Mouse (Mus musculus): ENCODE results near the gene Prrxl1. TPM values are rescaled to one million over a fixed set of nuclear protein-coding genes. Genes with fewer than 3 reads are reported as not detected.

The Prrxl1 gene
- polyA plus RNA-seq, 1 experiment from 2014 or later = 0.26 TPM

DNA sequence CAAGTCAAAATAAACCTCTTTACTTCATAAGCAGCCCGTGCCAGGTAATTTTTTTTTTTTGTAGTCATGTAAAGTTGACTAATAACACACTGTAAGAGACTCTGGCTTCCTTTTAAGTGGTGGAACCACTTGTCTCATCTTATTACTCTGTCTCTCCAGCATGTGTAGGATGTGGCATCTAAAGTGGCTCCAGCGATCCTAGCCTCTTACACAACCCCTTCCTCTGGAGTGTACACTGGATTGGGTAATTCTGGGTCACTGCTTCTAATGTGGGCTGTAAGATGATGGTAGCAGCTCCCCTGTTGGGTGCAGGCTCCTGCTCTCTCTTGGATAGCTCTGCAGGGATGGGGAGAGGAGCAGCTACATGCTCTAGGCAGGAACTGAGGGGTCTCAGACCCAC, 39.3 kb downstream of the Prrxl1 start:
- 75% methylated on average over 2 of the region's 2 CpGs for WGBS
- TF ChIP-seq CTCF (IDR thresholded peaks at IDR 0.05; ENCODE audit: low read depth) = no peak
- no peaks in the 10 kb centered on the region for H3K27me3 ChIP-seq (replicated peaks; ENCODE audit: control insufficient read depth, insufficient read depth, low read length)

DNA sequence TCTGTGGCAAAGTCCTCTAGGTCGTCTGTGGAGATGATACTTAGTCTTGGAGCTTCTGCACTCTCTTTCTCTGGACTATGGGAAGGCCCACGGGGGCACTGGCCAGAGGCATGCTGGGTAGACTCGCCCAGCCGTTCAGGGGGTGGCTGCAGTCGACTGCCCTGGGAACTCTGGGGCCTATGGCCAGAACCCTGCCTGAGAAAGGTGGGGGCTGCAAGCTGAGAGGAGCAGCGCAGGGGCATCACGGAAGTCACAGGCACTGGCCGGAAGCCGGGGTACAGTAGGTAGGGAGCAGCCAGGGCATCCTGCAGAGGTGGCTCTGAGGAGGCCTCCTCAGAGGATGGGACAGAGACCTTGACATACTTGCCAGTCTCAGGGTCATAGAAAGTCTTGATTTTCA, 60.6 kb downstream of the Prrxl1 start:
- WGBS = 79% methylated on average over 9 of the region's 9 CpGs

More for the DNA sequence above, 39.3 kb downstream of the Prrxl1 start:
- no peak overlapping the region for H3K9ac ChIP-seq (ENCODE audit: low read depth, low read length)
- H3K36me3 ChIP-seq (ENCODE audit: control insufficient read depth, insufficient read depth) = no peaks in the 10 kb centered on the region
- no peak overlapping the region for H3K4me3 ChIP-seq (ENCODE audit: low read depth, low read length)
- H3K27ac ChIP-seq (ENCODE audit: low read depth, low read length) = no peak overlapping the region
- ATAC-seq = no peak
- no peaks in the 10 kb centered on the region for H3K9me3 ChIP-seq (ENCODE audit: control insufficient read depth)
- no peaks in the 10 kb centered on the region for H3K4me1 ChIP-seq (replicated peaks; ENCODE audit: control insufficient read depth, insufficient read depth, low read length)
- H3K4me2 ChIP-seq (replicated peaks; ENCODE audit: low read depth) = no peak overlapping the region

DNA sequence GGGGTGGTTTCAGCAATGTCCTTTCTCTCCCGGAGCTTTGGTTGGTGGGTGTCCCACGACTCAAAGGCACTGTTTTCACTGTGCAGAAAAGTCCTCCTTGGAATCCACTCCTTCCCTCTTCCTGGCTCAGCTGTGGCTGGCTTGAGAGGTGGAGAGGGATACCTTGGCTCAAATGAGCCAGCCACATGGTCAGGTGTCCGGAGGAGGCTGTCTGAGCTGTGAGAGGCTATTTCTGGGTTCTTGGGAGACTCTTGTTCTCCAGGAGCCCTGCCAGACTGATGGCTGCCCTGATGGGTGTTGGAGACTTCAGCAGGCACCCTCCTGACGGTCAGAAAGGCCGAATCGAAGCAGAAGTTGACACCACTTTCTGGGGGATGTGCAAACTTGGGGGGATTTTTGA, 63.9 kb downstream of the Prrxl1 start:
- H3K36me3 ChIP-seq (ENCODE audit: control insufficient read depth, insufficient read depth) = no peaks in the 10 kb centered on the region
- H3K9ac ChIP-seq (ENCODE audit: low read depth, low read length) = no peak overlapping the region
- no peaks in the 10 kb centered on the region for H3K9me3 ChIP-seq (ENCODE audit: control insufficient read depth)
- no peak overlapping the region for H3K4me2 ChIP-seq (replicated peaks; ENCODE audit: low read depth)
- H3K27me3 ChIP-seq (replicated peaks; ENCODE audit: control insufficient read depth, insufficient read depth, low read length) = no peaks in the 10 kb centered on the region
- no peaks in the 10 kb centered on the region for H3K4me1 ChIP-seq (replicated peaks; ENCODE audit: control insufficient read depth, insufficient read depth, low read length)
- H3K4me3 ChIP-seq (ENCODE audit: low read depth, low read length) = no peak overlapping the region
- WGBS = 82% methylated on average over 6 of the region's 6 CpGs
- ATAC-seq = no peak
- no peak overlapping the region for H3K27ac ChIP-seq (ENCODE audit: low read depth, low read length)
- no peak for TF ChIP-seq CTCF (IDR thresholded peaks at IDR 0.05; ENCODE audit: low read depth)

More for the DNA sequence above, 60.6 kb downstream of the Prrxl1 start:
- H3K27me3 ChIP-seq (replicated peaks; ENCODE audit: control insufficient read depth, insufficient read depth, low read length) = no peaks in the 10 kb centered on the region
- H3K4me1 ChIP-seq (replicated peaks; ENCODE audit: control insufficient read depth, insufficient read depth, low read length) = no peaks in the 10 kb centered on the region
- no peak overlapping the region for H3K4me2 ChIP-seq (replicated peaks; ENCODE audit: low read depth)
- no peaks in the 10 kb centered on the region for H3K36me3 ChIP-seq (ENCODE audit: control insufficient read depth, insufficient read depth)
- H3K9me3 ChIP-seq (ENCODE audit: control insufficient read depth) = no peaks in the 10 kb centered on the region
- H3K9ac ChIP-seq (ENCODE audit: low read depth, low read length) = no peak overlapping the region
- TF ChIP-seq CTCF (IDR thresholded peaks at IDR 0.05; ENCODE audit: low read depth) = no peak
- H3K27ac ChIP-seq (ENCODE audit: low read depth, low read length) = no peak overlapping the region
- no peak for ATAC-seq
- no peak overlapping the region for H3K4me3 ChIP-seq (ENCODE audit: low read depth, low read length)

DNA sequence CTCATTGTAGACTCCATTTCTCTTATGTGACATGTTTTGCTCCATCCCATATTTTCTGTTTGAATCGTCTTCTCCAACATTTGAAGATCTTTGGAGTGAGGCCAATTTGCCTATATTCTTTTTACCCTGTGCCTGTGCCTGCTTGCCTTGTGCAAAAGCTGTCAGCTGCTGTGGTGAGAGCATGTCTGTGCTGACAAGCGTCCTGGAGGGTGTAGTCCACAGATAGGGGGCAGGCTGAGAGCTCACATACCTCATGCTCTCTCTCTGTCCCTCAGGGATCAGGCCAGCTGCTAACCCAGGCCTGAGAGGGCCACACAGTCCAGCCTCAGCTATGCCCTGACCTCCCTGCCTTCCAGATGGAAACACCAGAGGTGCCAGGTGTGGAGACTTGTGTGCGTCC, 74.0 kb downstream of the Prrxl1 start:
- no peaks in the 10 kb centered on the region for H3K9me3 ChIP-seq (ENCODE audit: control insufficient read depth)
- no peak overlapping the region for H3K4me2 ChIP-seq (replicated peaks; ENCODE audit: low read depth)
- H3K4me1 ChIP-seq (replicated peaks; ENCODE audit: control insufficient read depth, insufficient read depth, low read length) = no peaks in the 10 kb centered on the region
- no peak overlapping the region for H3K9ac ChIP-seq (ENCODE audit: low read depth, low read length)
- no peaks in the 10 kb centered on the region for H3K36me3 ChIP-seq (ENCODE audit: control insufficient read depth, insufficient read depth)
- 56% methylated on average over 3 of the region's 3 CpGs for WGBS
- H3K27me3 ChIP-seq (replicated peaks; ENCODE audit: control insufficient read depth, insufficient read depth, low read length) = no peaks in the 10 kb centered on the region
- ATAC-seq = no peak
- H3K4me3 ChIP-seq (ENCODE audit: low read depth, low read length) = no peak overlapping the region
- TF ChIP-seq CTCF (IDR thresholded peaks at IDR 0.05; ENCODE audit: low read depth) = no peak
- H3K27ac ChIP-seq (ENCODE audit: low read depth, low read length) = no peak overlapping the region

DNA sequence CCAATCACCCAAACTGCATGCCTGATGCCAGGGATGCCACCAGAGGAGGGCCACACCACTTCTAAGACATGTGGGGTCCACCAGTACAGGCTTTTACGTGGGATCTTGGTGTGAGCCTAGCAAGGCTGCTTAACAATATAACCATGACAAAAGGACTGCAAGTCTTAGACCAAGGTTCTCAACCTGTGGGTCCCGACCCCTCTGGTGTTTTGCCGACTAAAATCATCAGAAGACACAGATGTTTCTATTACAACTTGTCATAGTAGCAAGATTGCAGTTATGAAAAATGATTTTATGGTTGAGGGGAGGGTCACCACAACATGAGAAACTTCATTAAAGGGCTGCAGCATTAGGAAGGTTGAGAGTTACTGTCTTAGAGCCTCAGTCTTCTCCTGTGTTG, 79.4 kb downstream of the Prrxl1 start:
- TF ChIP-seq CTCF (IDR thresholded peaks at IDR 0.05; ENCODE audit: low read depth) = no peak
- ATAC-seq = no peak
- Histone ChIP-seq H3K9me3 (ENCODE audit: control insufficient read depth) (no peaks in the 10 kb centered on the region), H3K36me3 (ENCODE audit: control insufficient read depth, insufficient read depth) (no peaks in the 10 kb centered on the region), H3K27me3 (replicated peaks; ENCODE audit: control insufficient read depth, insufficient read depth, low read length) (no peaks in the 10 kb centered on the region), H3K4me2 (replicated peaks; ENCODE audit: low read depth) (no peak overlapping the region), H3K9ac (ENCODE audit: low read depth, low read length) (no peak overlapping the region), H3K4me3 (ENCODE audit: low read depth, low read length) (no peak overlapping the region), H3K27ac (ENCODE audit: low read depth, low read length) (no peak overlapping the region), H3K4me1 (replicated peaks; ENCODE audit: control insufficient read depth, insufficient read depth, low read length) (no peaks in the 10 kb centered on the region)
- 70% methylated on average over 3 of the region's 3 CpGs for WGBS

DNA sequence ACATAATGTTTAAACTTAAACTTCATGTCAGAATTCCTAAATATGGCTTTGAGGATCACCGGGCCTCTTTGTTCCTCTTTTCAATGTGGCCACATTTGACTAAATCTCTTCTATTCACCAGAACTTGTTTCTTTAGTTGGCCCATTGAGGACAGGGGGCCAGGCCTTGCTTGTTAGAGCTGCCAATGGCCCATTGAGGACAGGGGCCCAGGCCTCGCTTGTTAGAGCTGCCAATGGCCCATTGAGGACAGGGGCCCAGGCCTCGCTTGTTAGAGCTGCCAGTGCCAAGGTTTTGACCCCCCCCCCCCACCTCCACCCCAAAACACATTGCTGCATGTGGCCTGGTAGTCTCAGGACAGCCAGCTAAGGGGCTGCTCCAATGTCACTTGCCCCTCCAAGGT, 82.4 kb downstream of the Prrxl1 start:
- Histone ChIP-seq H3K36me3 (ENCODE audit: control insufficient read depth, insufficient read depth) (no peaks in the 10 kb centered on the region), H3K9ac (ENCODE audit: low read depth, low read length) (no peak overlapping the region), H3K9me3 (ENCODE audit: control insufficient read depth) (no peaks in the 10 kb centered on the region), H3K4me1 (replicated peaks; ENCODE audit: control insufficient read depth, insufficient read depth, low read length) (no peaks in the 10 kb centered on the region), H3K27ac (ENCODE audit: low read depth, low read length) (no peak overlapping the region), H3K27me3 (replicated peaks; ENCODE audit: control insufficient read depth, insufficient read depth, low read length) (no peaks in the 10 kb centered on the region), H3K4me3 (ENCODE audit: low read depth, low read length) (no peak overlapping the region), H3K4me2 (replicated peaks; ENCODE audit: low read depth) (no peak overlapping the region)
- no peak for ATAC-seq
- TF ChIP-seq CTCF (IDR thresholded peaks at IDR 0.05; ENCODE audit: low read depth) = no peak
- whole genome bisulfite sequencing = 97% methylated on average over 3 of the region's 3 CpGs

DNA sequence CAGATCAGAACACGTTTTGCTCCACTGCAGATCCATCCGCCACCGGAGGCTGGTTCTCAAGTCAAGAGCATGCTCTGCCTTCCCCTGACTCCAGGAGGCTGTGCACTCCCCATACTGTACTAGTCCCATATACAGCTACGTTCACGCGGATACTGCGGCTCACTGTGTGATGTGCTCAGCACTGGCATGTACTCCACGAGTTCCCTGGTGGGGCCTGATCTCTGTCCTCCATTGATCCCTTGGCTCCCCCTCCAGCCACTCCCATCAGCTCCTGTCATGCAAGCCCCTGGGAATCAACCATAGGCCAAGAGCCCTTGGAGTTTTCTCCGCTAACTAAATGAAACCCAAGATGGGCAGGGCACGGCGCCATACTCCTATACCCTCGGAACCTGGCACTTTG, 83.3 kb downstream of the Prrxl1 start:
- no peaks in the 10 kb centered on the region for H3K36me3 ChIP-seq (ENCODE audit: control insufficient read depth, insufficient read depth)
- no peaks in the 10 kb centered on the region for H3K27me3 ChIP-seq (replicated peaks; ENCODE audit: control insufficient read depth, insufficient read depth, low read length)
- ATAC-seq = no peak
- no peaks in the 10 kb centered on the region for H3K9me3 ChIP-seq (ENCODE audit: control insufficient read depth)
- no peak overlapping the region for H3K27ac ChIP-seq (ENCODE audit: low read depth, low read length)
- H3K4me2 ChIP-seq (replicated peaks; ENCODE audit: low read depth) = no peak overlapping the region
- H3K4me3 ChIP-seq (ENCODE audit: low read depth, low read length) = no peak overlapping the region
- WGBS = 91% methylated on average over 12 of the region's 12 CpGs
- no peak overlapping the region for H3K9ac ChIP-seq (ENCODE audit: low read depth, low read length)
- H3K4me1 ChIP-seq (replicated peaks; ENCODE audit: control insufficient read depth, insufficient read depth, low read length) = no peaks in the 10 kb centered on the region
- TF ChIP-seq CTCF (IDR thresholded peaks at IDR 0.05; ENCODE audit: low read depth) = no peak
